Mouse (Mus musculus) CD4-positive helper T cell, adult 2 months (primary cell): ENCODE data around the gene Pdcd1lg2.
A peak's percentile ranks its signal among the peaks of the same experiment; 100 is the strongest.

Experiments
- DNase-seq: peaks from one replicate; pipeline ENCODE4 v3.0.0-alpha.2; 2012; ENCODE audit warnings: low read depth, missing footprints, low spot score

Gene Pdcd1lg2

DNA sequence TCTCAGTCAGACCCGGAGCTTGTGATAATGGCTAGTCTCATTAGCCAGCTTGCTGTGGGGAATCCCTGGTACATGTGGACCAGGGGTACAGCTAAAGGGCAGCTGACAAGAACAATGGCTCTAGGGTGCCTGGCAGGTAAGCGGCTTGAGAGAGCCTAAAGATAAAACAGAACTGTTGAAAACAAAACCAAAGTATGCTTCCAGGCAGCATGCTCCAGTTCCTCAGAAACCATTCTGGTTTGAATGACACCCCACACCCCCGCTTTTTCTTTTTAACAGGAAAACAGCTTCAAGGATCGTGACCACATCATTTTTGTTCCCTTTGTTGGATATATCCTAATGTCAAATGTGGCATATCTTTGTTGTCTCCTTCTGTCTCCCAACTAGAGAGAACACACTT is at the start of gene Pdcd1lg2:
Gene Pdcd1lg2, plus strand, starts transcription at position 301 of the 400 bp plus-strand sequence.
- no peak for DNase-seq

DNA sequence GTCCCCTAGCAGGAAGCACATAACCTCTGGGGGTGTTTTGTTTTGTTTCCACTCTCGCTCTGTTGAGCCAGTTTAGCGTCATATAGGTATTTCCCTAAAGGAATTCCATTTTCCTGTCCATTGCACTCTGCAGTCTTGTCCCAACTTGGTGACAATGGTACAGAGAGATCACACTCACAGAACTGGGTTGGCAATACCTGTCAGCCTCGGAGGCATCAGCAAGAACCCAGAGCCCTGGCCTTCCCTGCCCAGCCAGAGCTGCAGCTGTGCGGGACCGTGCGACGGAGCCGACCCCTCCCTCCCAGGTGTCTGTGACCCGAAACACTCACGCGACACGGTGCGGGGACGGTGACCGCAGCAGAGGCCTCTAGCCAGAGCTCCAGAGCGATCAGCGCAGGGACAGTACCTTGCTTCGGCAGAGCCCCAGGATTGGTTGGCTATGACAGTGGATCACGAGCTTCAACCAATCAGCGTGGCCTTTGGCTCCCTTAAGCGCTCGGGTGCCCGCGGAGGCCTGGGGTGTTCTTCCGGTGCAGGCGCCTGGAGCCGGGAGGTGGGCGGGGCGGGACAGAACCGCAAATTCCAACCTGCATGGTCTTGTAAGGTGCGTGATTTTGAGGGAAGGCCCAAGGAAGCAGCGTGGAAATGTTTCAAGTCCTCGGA is 49.1 kb upstream of the Pdcd1lg2 start:
- peak; percentile 93 for DNase-seq

- no peak for DNase-seq
Measured at GRCm38 (mm10) chr19:29362173-29362930, 48.4 kb upstream of the Pdcd1lg2 start.

- no peak for DNase-seq
Measured at GRCm38 (mm10) chr19:29363557-29363956, 47.2 kb upstream of the Pdcd1lg2 start.

DNA sequence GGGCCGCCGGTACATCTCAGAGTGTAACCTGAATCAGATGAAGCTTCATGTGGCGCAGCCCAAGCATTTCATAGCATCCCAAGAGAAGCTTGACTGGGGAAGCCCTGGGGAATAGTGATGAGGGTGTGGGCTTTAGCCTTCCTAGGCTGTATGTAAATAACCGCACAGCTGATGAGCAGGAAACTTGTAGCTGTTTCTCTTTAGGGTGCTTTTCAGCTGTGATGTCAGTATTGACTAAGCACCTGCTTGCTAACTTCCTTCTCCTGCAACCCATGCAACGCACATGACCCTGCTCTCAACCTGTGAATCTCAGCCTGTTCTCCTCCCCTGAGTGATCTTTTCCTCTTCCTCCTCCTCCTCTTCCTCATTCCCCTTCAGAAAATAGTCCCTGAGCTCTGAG is 46.6 kb upstream of the Pdcd1lg2 start:
- DNase-seq: peak; percentile 46

GRCm38 (mm10) chr19:29365105-29365504 is 45.6 kb upstream of the Pdcd1lg2 start:
- DNase-seq: peak; percentile 79

- peak; percentile 20 for DNase-seq
Measured at GRCm38 (mm10) chr19:29366226-29366968, 44.3 kb upstream of the Pdcd1lg2 start.

- DNase-seq: peak; percentile 96
Measured at GRCm38 (mm10) chr19:29366969-29367622, 43.6 kb upstream of the Pdcd1lg2 start, which contains the start of the genes Plgrkt and Cd274. Plgrkt (minus strand) TSS chr19:29367390. Cd274 (plus strand) TSS chr19:29367455.

DNA sequence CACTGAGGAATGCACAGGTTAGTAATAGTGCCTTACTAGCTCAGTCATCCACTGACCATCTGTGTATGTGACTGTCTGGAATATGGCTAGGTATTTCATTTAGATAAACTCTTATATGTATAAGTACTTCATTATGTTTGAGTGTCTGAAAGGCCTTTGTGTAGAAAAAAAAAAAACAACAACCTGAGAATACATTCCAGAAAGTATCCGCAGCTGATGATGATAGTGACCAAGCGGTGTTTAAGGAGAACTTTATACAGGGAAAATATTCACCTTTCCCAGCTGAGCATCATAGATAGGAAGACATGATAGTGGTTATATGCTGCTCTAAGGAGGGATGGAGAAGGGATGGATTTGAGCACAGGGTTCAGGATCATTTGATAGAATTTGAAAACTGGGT is 42.7 kb upstream of the Pdcd1lg2 start:
- peak; percentile 15 for DNase-seq

DNA sequence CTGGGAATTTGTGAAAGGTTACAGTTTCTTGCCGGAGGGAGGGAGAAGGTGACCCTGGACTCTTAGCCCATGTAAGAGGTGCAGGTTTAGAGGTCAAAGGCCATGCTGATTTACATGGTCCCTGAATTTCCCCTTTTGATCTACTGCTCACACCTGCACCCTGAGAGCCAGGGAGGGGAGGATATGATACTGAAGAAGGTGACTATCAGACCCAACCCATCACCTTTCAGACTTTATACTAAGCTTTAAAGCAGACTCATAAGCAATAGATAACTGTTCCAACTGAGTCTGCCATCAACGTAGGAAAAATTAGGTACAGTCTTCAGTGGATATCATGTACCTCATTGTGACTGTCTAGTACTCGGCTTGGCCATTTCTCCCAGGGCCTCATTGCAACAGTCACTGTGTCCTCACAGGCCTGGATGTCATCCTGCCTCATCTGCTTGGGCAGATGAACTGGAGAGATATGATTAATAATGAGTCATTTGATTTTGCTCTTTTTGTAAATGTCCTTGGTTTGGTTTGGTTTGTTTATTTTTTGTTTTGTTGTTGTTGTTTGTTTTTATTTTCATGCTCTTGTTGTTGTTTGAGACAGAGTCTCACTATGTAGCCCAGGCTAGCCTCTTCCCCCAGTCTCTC is 41.9 kb upstream of the Pdcd1lg2 start:
- peak; percentile 34 for DNase-seq

GRCm38 (mm10) chr19:29370112-29370511 is 40.6 kb upstream of the Pdcd1lg2 start:
- peak; percentile 26 for DNase-seq

GRCm38 (mm10) chr19:29370545-29371283 is 40.0 kb upstream of the Pdcd1lg2 start:
- peak; percentile 28 for DNase-seq

DNA sequence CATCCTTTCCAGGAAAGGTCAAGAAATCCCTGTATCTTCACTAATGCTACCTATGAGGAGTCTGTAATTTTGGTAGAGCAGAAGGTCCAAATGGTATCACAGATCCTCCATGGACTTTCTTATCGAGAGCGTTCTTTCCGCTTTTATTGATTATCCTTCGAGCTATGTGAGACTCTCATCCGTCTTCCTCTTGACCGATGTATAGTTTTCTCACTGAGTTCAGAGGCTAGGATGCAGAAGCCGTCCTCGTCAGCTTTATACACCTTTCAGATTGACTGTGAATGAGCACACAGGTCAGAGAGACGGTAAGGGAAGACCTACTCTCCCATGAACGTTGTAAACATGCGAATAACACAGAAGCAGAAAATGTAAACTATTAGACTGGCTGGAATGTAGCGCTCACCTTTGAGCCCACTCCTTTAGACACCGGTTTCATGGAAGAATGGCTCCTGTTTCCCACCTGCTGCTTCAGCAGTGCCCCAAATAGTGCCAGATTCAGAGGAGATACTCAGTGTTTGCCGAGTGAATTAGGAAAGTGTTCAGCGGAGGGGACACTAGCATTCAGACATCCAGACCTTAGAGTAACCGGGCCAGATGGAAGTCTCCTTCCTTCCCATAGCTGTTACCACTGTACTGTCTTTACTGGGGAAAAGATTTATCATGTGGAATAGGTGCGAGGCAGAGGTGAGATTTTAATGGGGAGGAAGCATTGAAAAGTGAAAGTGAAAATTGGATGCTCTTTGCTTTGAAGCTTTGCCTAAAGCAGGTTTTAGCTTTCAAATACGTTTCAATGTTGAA is 39.2 kb upstream of the Pdcd1lg2 start:
- DNase-seq: peak; percentile 71

DNA sequence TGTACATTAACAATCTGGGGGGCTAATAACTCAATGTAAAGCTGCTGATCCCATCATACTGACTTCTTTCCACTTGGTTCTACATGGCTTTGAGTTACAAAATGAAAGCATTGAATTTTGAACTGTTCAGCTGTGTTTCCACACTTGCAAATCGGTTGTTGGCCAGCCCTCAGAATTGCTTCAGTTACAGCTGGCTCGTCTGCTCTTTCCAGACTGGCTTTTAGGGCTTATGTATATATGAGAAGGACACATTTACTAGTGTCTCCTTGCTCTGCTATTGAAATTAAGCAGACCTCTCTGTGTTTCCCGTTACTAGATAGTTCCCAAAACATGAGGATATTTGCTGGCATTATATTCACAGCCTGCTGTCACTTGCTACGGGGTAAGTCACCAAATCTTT is 38.6 kb upstream of the Pdcd1lg2 start:
- DNase-seq: no peak

- DNase-seq: peak; percentile 24
Measured at GRCm38 (mm10) chr19:29372621-29373020, 38.1 kb upstream of the Pdcd1lg2 start.

DNA sequence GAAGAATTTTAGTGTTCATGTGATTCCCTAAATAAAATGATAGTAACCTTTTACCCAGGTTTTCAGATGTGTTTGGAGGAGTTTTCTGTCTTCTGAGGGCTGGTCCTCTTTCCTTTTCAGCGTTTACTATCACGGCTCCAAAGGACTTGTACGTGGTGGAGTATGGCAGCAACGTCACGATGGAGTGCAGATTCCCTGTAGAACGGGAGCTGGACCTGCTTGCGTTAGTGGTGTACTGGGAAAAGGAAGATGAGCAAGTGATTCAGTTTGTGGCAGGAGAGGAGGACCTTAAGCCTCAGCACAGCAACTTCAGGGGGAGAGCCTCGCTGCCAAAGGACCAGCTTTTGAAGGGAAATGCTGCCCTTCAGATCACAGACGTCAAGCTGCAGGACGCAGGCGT is 37.3 kb upstream of the Pdcd1lg2 start:
- DNase-seq: no peak

- peak; percentile 25 for DNase-seq
Measured at GRCm38 (mm10) chr19:29374947-29375346, 35.8 kb upstream of the Pdcd1lg2 start.

- no peak for DNase-seq
Measured at GRCm38 (mm10) chr19:29376382-29376781, 34.3 kb upstream of the Pdcd1lg2 start.

- no peak for DNase-seq
Measured at GRCm38 (mm10) chr19:29379839-29380603, 30.7 kb upstream of the Pdcd1lg2 start.
